Mouse (Mus musculus): ENCODE measurements around the gene Rwdd3.

DNA sequence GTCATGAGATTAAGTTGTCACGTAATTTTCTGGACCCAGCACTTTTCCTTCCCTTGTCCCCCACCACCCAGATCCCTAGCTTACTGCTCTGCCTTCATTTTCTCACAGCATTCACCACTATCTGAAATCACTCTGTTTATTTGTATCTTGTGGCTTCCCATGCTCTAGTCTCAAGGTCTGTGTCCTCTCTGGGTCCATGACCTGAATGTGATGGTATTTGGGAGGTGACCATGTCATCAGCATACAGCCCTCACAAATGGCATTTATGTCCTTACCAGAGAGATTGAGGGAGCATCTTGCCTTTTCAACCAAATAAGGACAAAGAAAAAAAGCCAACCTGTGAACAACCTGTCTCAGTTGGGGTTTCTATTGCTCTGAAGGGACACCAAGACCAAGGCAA, 4.5 kb upstream of the Rwdd3 start:
- no peak for TF ChIP-seq CTCF (IDR thresholded peaks at IDR 0.05; ENCODE audit: low read depth, low read length)
- TF ChIP-seq GATA1 (IDR thresholded peaks at IDR 0.05; ENCODE audit: borderline replicate concordance, low read length), result no peak
- no peak for TF ChIP-seq GATA2 (IDR thresholded peaks at IDR 0.05; ENCODE audit: borderline replicate concordance, low read depth, low read length)

All from G1E (cell line).